Mouse (Mus musculus) neutrophil, adult 59 days (primary cell): ENCODE results near the gene Muc2. TPM values are rescaled to one million over a fixed set of nuclear protein-coding genes. Genes with fewer than 3 reads are reported as not detected.

Source experiments
- total RNA-seq, 2 experiments: library from RNA; stranded (reverse); gene quantifications; 1 replicate in 1 of 2; 2 replicates in 1 of 2; pipeline ENCODE4 v1.2.4; 2023

Muc2 gene
- under 1 TPM in 1 of 2 experiments, not detected in 1; 0.42 TPM for total RNA-seq

GRCm38 (mm10) chr7:141690040-141690439, at the start of gene Muc2:
TSS of gene Muc2 (plus strand) at chr7:141690340.

DNA sequence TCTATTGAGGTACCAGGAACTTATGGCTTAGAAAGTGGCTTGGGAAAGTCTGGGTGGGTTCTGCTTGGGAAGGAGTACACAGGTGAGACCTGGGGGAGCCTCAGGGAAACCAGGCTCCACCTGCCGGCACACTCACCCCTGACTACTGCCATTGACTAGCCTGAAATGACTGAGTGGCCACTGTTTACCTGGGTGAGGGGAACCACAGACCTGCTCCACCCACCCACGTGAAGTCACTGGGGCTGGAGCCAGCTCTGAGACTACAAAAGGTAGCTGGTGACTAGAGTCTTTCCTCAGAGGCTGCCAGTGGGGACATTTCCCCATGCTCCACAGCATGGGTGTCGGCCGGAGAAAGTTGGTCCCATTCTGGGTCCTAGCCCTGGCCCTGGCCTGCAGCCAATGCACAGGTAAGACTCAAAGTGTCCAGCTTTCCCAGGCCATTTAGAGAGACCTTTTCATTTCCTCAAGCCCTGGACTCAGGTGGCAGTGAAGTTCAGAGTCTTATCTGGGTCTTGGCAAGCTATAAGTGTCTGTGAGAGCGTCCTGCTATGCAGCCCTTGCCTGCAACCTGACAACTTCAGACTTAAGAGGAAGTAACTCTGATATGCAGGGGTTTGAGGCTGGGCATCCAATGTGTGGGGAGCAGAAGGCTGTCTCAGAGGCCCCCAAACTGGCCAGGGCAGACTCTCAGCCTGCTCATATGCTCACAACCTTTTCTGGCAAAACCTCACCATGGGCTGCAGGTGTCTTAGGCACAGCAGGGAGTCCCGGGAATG, 98.7 kb downstream of the Muc2 start, which contains the start of gene Muc5ac:
Muc5ac (plus strand) TSS at position 296 of the 776 bp plus-strand sequence.

Other genes with a start within 250 kb of the Muc2 start
- gene Pidd1, start 246.3 kb upstream of the Muc2 start, total RNA-seq, result 10 to 100 TPM in 1 of 2 experiments, 1 to 10 TPM in 1; 8.2 to 10.7 TPM
- gene Rplp2, start 243.0 kb upstream of the Muc2 start, total RNA-seq, result 100 to 1,000 TPM; 666 to 909 TPM
- 100 to 1,000 TPM in 1 of 2 experiments, 10 to 100 TPM in 1; 90.8 to 112 TPM for gene Pnpla2, start 235.1 kb upstream of the Muc2 start, total RNA-seq
- gene Cracr2b, start 229.2 kb upstream of the Muc2 start, total RNA-seq, result 1 to 10 TPM; 4.0 to 9.5 TPM
- gene Cd151, start 222.9 kb upstream of the Muc2 start, total RNA-seq, result 10 to 100 TPM; 12.0 to 15.6 TPM
- gene Polr2l, start 215.2 kb upstream of the Muc2 start, total RNA-seq, result 10 to 100 TPM in 1 of 2 experiments, 1 to 10 TPM in 1; 8.9 to 11.4 TPM
- 1 to 10 TPM; 2.2 to 3.7 TPM for gene Tspan4, start 215.1 kb upstream of the Muc2 start, total RNA-seq
- gene Chid1, start 150.5 kb upstream of the Muc2 start, total RNA-seq, result 10 to 100 TPM; 14.7 to 26.4 TPM
- gene Ap2a2, start 128.2 kb upstream of the Muc2 start, total RNA-seq, result 10 to 100 TPM; 89.6 to 89.9 TPM
- gene Muc6, start 35.0 kb upstream of the Muc2 start, total RNA-seq, result under 1 TPM; 0.11 to 0.53 TPM
- gene Muc5ac, start 98.6 kb downstream of the Muc2 start, total RNA-seq, result not detected
- not detected for gene Muc5b, start 148.7 kb downstream of the Muc2 start, total RNA-seq
- 10 to 100 TPM; 68.2 to 70.2 TPM for gene Tollip, start 228.2 kb downstream of the Muc2 start, total RNA-seq